Mouse (Mus musculus): ENCODE measurements around the gene Olfr43. TPM values are rescaled to one million over a fixed set of nuclear protein-coding genes. Genes with fewer than 3 reads are reported as not detected.

Olfr43 gene
- not detected in 2 replicates for polyA plus RNA-seq (2012; rRNA removed; ENCODE audit: low replicate concordance)

GRCm38 (mm10) chr11:74211279-74211678 lies at the start of gene Olfr43:
Gene Olfr43 (minus strand): TSS chr11:74211379.

GRCm38 (mm10) chr11:74259508-74259907 lies 48.3 kb upstream of the Olfr43 start, which contains the start of gene Olfr406:
Gene Olfr406 (plus strand): TSS chr11:74259808.

GRCm38 (mm10) chr11:74185949-74186348 lies 25.2 kb downstream of the Olfr43 start, which contains the start of gene Olfr403:
Gene Olfr403 (plus strand): TSS chr11:74186249.

Other genes starting within 250 kb of the Olfr43 start
- gene Olfr398, start 221.0 kb downstream of the Olfr43 start, polyA plus RNA-seq (2012; rRNA removed; ENCODE audit: low replicate concordance) = not detected in 2 replicates
- not detected in 2 replicates for gene Olfr139, start 154.8 kb downstream of the Olfr43 start, polyA plus RNA-seq (2012; rRNA removed; ENCODE audit: low replicate concordance)
- gene Olfr399, start 154.8 kb downstream of the Olfr43 start, polyA plus RNA-seq (2012; rRNA removed; ENCODE audit: low replicate concordance) = not detected in 2 replicates
- gene Zfp616, start 141.4 kb downstream of the Olfr43 start, polyA plus RNA-seq (2012; rRNA removed; ENCODE audit: low replicate concordance) = not detected in 2 replicates
- not detected in 2 replicates for gene Olfr401, start 97.7 kb downstream of the Olfr43 start, polyA plus RNA-seq (2012; rRNA removed; ENCODE audit: low replicate concordance)
- gene Olfr402, start 57.9 kb downstream of the Olfr43 start, polyA plus RNA-seq (2012; rRNA removed; ENCODE audit: low replicate concordance) = not detected in 2 replicates
- gene Olfr403, start 25.1 kb downstream of the Olfr43 start, polyA plus RNA-seq (2012; rRNA removed; ENCODE audit: low replicate concordance) = not detected in 2 replicates
- gene Olfr406, start 48.4 kb upstream of the Olfr43 start, polyA plus RNA-seq (2012; rRNA removed; ENCODE audit: low replicate concordance) = not detected in 2 replicates
- gene Olfr59, start 72.4 kb upstream of the Olfr43 start, polyA plus RNA-seq (2012; rRNA removed; ENCODE audit: low replicate concordance) = not detected in 2 replicates
- gene Olfr410, start 126.7 kb upstream of the Olfr43 start, polyA plus RNA-seq (2012; rRNA removed; ENCODE audit: low replicate concordance) = not detected in 2 replicates
- not detected in 2 replicates for gene Olfr411, start 141.3 kb upstream of the Olfr43 start, polyA plus RNA-seq (2012; rRNA removed; ENCODE audit: low replicate concordance)
- gene Olfr412, start 150.7 kb upstream of the Olfr43 start, polyA plus RNA-seq (2012; rRNA removed; ENCODE audit: low replicate concordance) = not detected in 2 replicates

Data from mammary gland, adult 2 months (tissue).